Mouse (Mus musculus) embryonic facial prominence, embryonic 11.5 days (tissue): ENCODE measurements around the gene Zfp365. TPM values are rescaled to one million over a fixed set of nuclear protein-coding genes. Genes with fewer than 3 reads are reported as not detected.

Experiments
- ATAC-seq: fragments of 200-750 bp; cut with Nextera tagmentation; replicated peaks from 2 replicates; pipeline ENCODE4 v1.8.0; 2017; ENCODE audit warnings: low read depth; ENCODE audit not compliant: insufficient number of reproducible peaks, low FRiP score, low TSS enrichment
- DNase-seq: peaks from one replicate; pipeline ENCODE4 v3.0.0-alpha.2; 2015; ENCODE audit warnings: low spot score
- H3K27ac ChIP-seq: fragments of 300-500 bp; sonication (generic); replicated peaks from 2 replicates; pipeline ENCODE4 v1.5.1; 2014; ENCODE audit warnings: mild to moderate bottlenecking, low read depth, low read length, control low read depth
- H3K27me3 ChIP-seq: fragments of 300-500 bp; sonication (generic); 2 replicates; pipeline ENCODE4 v1.6.1; 2014; ENCODE audit warnings: mild to moderate bottlenecking, low read length, moderate library complexity, mixed read lengths; ENCODE audit not compliant: control insufficient read depth, insufficient read depth
- H3K36me3 ChIP-seq: fragments of 300-500 bp; sonication (generic); replicated peaks from 2 replicates; pipeline ENCODE4 v1.6.1; 2014; ENCODE audit warnings: low read depth, mild to moderate bottlenecking, low read length, moderate library complexity, mixed read lengths; ENCODE audit not compliant: control insufficient read depth, insufficient read depth
- H3K4me1 ChIP-seq: fragments of 300-500 bp; sonication (generic); 2 replicates; pipeline ENCODE4 v1.6.1; 2014; ENCODE audit warnings: low read length, mixed read lengths; ENCODE audit not compliant: control insufficient read depth, insufficient read depth
- H3K4me2 ChIP-seq: fragments of 300-500 bp; sonication (generic); 2 replicates; pipeline ENCODE4 v1.6.1; 2014; ENCODE audit warnings: low read depth, mild to moderate bottlenecking, control low read depth, low read length, moderate library complexity
- H3K4me3 ChIP-seq: fragments of 300-500 bp; sonication (generic); 2 replicates; pipeline ENCODE4 v1.5.1; 2014; ENCODE audit warnings: low read depth, low read length, control low read depth
- H3K9ac ChIP-seq: fragments of 300-500 bp; sonication (generic); replicated peaks from 2 replicates; pipeline ENCODE4 v1.6.1; 2014; ENCODE audit warnings: mild to moderate bottlenecking, control low read depth, low read length
- H3K9me3 ChIP-seq: fragments of 300-500 bp; sonication (generic); replicated peaks from 2 replicates; pipeline ENCODE4 v1.6.1; 2016; ENCODE audit warnings: mild to moderate bottlenecking, low read length, inconsistent platforms, mixed read lengths; ENCODE audit not compliant: control insufficient read depth
- WGBS: fragments of 180-500 bp; shearing (Covaris S2); extraction: QIAGEN DNeasy Blood & Tissue Kit; methylation state at CpG from one replicate; pipeline ENCODE4 v1.1.7; 2014; 5-methylcytosine and 5-hydroxymethylcytosine counted together
- polyA plus RNA-seq: library from polyadenylated mRNA; unstranded; fragments of >200 nt; fragmentation: Nextera tagmentation; extraction: Ambion mirVana; gene quantifications from 2 replicates; pipeline ENCODE4 v1.2.1, GENCODE M21; 2014

Gene Zfp365
- polyA plus RNA-seq, 1 experiment from 2014 or later, result 1.5 TPM

DNA sequence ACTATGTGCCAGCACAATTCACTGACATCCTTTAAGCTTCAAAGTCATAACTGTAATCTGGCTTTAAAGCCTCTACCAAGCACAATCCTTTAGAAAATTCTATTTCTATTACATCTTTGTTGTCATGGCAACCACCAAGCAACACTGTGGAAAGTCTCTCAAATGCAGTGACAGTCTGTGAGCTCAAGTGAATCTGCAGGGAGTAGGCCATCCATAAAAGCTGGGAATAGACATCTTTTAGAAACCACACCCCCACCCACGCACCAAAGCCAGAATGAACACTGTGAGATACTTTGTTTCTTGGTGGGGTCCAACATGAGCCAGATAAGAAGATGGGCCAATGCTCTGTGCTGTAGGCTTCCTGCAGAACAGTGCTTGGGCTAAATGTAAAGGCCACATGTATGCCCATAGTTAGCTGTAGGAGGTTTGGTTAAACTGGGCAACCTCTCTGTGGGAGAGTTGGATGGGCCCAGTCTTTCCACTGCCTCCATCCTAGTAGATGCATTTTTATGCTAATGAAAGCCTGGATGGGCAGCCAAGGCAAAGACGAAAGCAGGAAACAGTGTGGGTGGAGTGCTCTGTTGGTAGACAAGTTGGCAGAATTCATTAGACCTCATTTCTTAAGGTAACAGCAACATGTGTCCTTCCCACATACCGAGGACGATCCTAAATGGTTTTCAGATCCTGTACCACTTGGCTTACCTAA is 5.9 kb upstream of the Zfp365 start:
- DNase-seq, result no peak
- Histone ChIP-seq H3K4me3 (no peak overlapping the region), H3K27me3 (no peaks in the 10 kb centered on the region), H3K9me3 (no peaks in the 10 kb centered on the region), H3K9ac (no peak overlapping the region), H3K4me1 (no peaks in the 10 kb centered on the region), H3K4me2 (no peak overlapping the region), H3K27ac (no peak overlapping the region), H3K36me3 (no peaks in the 10 kb centered on the region)
- ATAC-seq, result no peak
- WGBS, result 84% methylated on average over 4 of the region's 4 CpGs

DNA sequence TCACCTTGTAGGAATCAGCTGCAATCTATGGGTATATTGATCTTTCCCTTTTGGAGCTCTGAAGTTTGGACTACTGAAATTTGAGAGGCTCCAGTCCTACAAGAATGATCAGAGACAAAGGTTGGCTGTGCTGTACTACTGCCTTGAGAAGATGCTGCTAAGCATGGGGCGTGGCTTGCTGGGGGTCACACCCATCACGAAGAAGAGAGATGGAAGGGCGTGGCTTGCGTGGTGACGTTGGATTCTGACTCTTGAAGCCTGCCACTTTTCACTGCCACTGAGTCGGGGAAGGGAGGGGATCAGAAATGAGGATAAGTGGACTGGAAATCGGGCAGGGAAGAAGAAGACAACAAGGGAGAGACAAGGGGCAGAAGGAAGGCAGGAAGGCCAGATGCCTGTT is 4.9 kb upstream of the Zfp365 start:
- Histone ChIP-seq H3K4me3 (no peak overlapping the region), H3K4me2 (no peak overlapping the region), H3K9ac (no peak overlapping the region), H3K9me3 (no peaks in the 10 kb centered on the region), H3K4me1 (no peaks in the 10 kb centered on the region), H3K27ac (no peak overlapping the region), H3K27me3 (no peaks in the 10 kb centered on the region), H3K36me3 (no peaks in the 10 kb centered on the region)
- no peak for DNase-seq
- 60% methylated on average over 7 of the region's 7 CpGs for WGBS
- no peak for ATAC-seq

DNA sequence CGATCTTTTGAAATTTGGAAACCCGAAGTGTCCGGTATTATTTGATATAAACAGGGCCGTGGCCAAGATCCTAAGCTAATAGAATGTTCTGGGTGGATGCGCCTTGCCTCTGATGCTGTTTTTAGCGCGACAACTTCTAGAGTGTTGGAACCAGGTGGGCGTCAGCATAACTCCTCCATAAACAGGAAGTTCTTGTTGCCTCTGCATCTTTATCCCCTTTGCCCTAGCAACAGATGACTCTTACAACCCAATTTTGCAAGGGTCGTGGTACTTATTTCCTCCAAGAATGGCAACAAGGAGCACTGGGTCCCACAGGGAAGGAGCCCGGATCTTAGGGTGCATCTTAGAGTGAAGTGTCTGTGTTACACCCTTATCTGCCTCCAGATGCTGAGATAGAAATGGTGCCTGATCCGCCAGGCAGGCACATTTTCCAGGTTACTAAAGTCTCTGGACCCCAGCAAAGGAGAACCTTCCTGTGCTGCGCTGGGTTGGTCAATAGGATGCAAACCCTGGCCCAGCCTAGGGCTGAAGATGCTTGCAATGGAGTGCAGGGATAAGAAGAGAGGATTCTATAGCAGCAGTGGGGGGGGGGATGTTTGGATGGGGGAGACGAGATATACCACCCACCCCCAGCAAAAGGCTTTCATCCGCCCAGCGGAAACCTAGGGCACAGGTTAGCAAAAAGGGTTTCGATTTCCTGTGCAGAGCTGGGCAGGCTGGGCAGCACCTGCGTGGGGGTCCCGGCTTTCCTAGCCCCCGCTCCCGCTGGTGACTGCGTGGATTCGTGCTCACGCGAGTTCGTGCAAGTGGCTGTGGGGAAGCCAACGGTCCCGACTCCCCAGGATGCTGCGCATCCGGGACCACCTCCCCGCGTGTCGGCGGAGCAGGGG is 770 bp downstream of the Zfp365 start:
- WGBS, result 19% methylated on average over 33 of the region's 33 CpGs
- H3K9ac ChIP-seq, result peak overlapping the region; percentile 75
- H3K9me3 ChIP-seq, result no peaks in the 10 kb centered on the region
- no peaks in the 10 kb centered on the region for H3K36me3 ChIP-seq
- H3K27ac ChIP-seq, result no peak overlapping the region
- ATAC-seq, result peak; percentile 61
- peak overlapping the region; percentile 73 for H3K4me3 ChIP-seq
- no peaks in the 10 kb centered on the region for H3K4me1 ChIP-seq
- peak overlapping the region; percentile 98 for H3K4me2 ChIP-seq
- peak; percentile 18 for DNase-seq
- H3K27me3 ChIP-seq, result no peaks in the 10 kb centered on the region

DNA sequence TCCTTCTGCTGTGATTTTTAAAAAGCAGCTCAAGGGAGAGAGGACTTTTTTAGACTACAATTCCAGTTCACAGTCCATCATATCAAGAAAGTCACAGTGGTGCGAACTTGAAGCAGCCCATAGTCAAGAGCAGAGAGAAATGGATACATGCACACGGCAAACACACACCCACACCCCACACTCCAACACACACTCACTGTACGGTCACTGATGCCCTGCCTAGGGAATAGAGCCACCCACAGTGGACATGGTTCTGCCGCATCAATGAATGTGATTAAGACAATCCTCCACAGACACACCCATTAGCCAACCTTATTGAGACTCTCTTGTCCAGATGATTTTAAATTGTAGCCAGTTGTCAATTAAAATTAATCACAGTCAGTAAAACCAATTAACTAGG is 4.5 kb downstream of the Zfp365 start:
- H3K4me3 ChIP-seq, result no peak overlapping the region
- 85% methylated on average over 4 of the region's 4 CpGs for WGBS
- ATAC-seq (no peak), DNase-seq (no peak)
- H3K4me2 ChIP-seq, result no peak overlapping the region
- no peak overlapping the region for H3K27ac ChIP-seq
- H3K9ac ChIP-seq, result no peak overlapping the region
- H3K36me3 ChIP-seq, result no peaks in the 10 kb centered on the region
- no peaks in the 10 kb centered on the region for H3K9me3 ChIP-seq
- no peaks in the 10 kb centered on the region for H3K4me1 ChIP-seq
- no peaks in the 10 kb centered on the region for H3K27me3 ChIP-seq

DNA sequence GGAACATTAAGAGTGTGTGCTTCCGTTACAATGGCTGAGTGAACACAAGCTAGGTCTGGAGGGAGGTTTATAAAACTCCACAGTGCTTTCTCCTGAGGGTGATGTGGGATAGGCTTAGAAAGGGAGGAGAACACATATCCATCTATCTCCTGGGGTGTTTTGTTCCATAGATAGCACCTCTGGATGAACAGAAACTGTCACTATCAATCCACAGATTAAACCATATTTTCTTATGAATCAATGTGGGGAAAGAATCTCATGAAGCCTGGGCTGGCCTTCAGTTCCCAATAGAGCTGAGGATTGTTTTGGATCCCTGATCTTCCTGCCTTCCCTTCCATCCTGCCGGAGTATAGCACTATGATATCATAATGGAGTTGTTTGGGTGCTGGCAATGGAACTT is 5.5 kb downstream of the Zfp365 start:
- H3K4me3 ChIP-seq, result no peak overlapping the region
- H3K27ac ChIP-seq, result no peak overlapping the region
- H3K4me1 ChIP-seq, result no peaks in the 10 kb centered on the region
- H3K9me3 ChIP-seq, result no peaks in the 10 kb centered on the region
- no peak for ATAC-seq
- no peak for DNase-seq
- no peak overlapping the region for H3K9ac ChIP-seq
- H3K4me2 ChIP-seq, result no peak overlapping the region
- WGBS, result 84% methylated on average over 2 of the region's 2 CpGs
- no peaks in the 10 kb centered on the region for H3K27me3 ChIP-seq
- H3K36me3 ChIP-seq, result no peaks in the 10 kb centered on the region

DNA sequence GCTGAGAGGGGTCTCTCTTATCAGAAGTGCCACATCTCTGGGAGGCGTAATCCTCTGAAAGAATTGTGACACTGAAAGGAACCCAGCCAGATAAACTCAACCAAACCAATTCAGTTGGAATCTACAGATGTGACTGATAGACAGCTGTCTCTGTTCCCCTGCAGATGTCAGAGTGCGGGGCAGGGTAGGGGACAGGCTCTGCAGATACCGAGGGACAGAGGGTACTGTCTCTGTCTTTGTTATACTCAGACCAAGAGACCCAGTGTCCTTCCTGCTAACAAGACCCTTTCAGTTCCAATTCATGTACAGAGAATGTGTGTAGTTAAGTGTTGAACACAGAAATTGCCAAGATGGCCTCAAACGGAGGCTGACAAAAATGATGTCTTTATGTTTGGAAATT is 6.4 kb downstream of the Zfp365 start:
- DNase-seq, result no peak
- WGBS, result 64% methylated on average over 4 of the region's 4 CpGs

DNA sequence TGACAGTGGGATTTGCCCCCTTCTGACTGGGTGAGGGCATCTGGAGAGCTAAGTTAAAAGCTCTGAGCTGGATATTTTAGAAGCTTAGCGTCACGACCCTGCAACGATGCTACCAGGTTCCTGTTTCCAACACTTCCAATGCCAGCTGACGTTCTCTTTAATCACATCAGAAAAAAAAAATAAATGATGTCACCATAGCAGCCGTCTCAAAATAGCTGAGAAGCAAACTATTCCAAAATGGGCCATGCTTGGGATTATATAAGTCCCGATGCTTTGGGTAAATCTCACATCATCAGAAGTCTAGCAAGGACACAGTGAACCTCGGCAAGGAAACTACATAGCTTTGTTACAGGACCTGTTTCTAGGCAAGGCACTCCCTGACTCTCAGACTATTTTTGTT is 9.1 kb downstream of the Zfp365 start:
- H3K4me2 ChIP-seq, result no peak overlapping the region
- no peaks in the 10 kb centered on the region for H3K9me3 ChIP-seq
- 71% methylated on average over 7 of the region's 7 CpGs for WGBS
- no peak overlapping the region for H3K4me3 ChIP-seq
- DNase-seq (no peak), ATAC-seq (no peak)
- H3K9ac ChIP-seq, result no peak overlapping the region
- H3K36me3 ChIP-seq, result no peaks in the 10 kb centered on the region
- H3K27me3 ChIP-seq, result no peaks in the 10 kb centered on the region
- no peak overlapping the region for H3K27ac ChIP-seq
- H3K4me1 ChIP-seq, result no peaks in the 10 kb centered on the region

More for the DNA sequence above, 6.4 kb downstream of the Zfp365 start:
- H3K4me3 ChIP-seq, result no peak overlapping the region
- no peak overlapping the region for H3K27ac ChIP-seq
- no peak for ATAC-seq
- H3K9ac ChIP-seq, result no peak overlapping the region
- H3K27me3 ChIP-seq, result no peaks in the 10 kb centered on the region
- no peaks in the 10 kb centered on the region for H3K4me1 ChIP-seq
- no peak overlapping the region for H3K4me2 ChIP-seq
- H3K9me3 ChIP-seq, result no peaks in the 10 kb centered on the region
- H3K36me3 ChIP-seq, result no peaks in the 10 kb centered on the region

DNA sequence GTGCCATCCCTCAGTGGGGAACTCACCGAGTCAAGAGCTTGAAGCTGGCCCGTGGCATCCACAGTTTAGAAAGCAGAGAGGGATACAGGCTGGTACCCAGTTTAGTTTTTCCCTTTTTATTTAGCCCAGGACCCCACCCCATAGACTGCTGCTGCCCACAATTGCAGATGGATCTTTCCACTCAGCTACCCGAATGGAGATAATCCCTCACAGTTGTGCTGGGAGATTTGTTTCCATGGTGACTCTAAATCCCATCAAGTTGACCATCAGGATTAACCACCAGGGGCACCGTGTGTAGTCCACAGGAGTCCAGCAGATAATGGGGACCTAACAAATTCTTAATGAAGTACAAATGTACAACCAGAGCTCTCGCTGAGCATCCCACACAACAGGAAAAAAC is 11.3 kb downstream of the Zfp365 start:
- Histone ChIP-seq H3K27ac (no peak overlapping the region), H3K4me2 (no peak overlapping the region), H3K9me3 (no peaks in the 10 kb centered on the region), H3K27me3 (no peaks in the 10 kb centered on the region), H3K4me3 (no peak overlapping the region), H3K9ac (no peak overlapping the region), H3K36me3 (no peaks in the 10 kb centered on the region), H3K4me1 (no peaks in the 10 kb centered on the region)
- ATAC-seq, result no peak
- DNase-seq, result no peak
- WGBS, result 29% methylated on average over 5 of the region's 5 CpGs
